Mouse (Mus musculus) B cell, adult (primary cell): ENCODE results near the gene Dydc1. TPM values are rescaled to one million over a fixed set of nuclear protein-coding genes. Genes with fewer than 3 reads are reported as not detected.

Experiments
- total RNA-seq: library from RNA; stranded (reverse); gene quantifications from 4 replicates; pipeline ENCODE4 v1.2.4, GENCODE M21; 2023; ENCODE audit not compliant: inconsistent age

Gene Dydc1
- not detected in 4 replicates for total RNA-seq

GRCm38 (mm10) chr14:41072229-41072943 is at the start of gene Dydc1:
TSS of gene Dydc1 (plus strand) at chr14:41072911.

DNA sequence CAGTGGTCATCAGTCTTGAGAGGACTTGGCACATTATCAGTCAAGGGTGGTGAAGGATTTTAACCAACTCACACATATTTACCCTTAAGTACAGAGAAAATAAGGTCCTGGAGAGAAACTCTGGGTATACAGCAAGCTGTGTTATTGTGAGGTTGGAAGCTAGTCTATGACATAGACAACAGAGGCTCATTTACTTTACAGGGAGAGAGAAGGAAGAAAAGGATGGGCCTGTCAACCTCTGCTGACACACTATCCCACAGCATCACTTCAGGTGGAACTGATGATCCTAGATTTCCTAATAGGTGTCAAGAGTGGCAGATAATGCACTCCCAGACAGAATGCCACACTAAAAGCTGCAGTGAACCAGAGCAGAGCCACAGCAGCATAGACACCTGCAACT is 3.6 kb upstream of the Dydc1 start, which contains the start of gene Dydc2:
TSS of gene Dydc2 (minus strand) at position 101 of the 400 bp plus-strand sequence.

GRCm38 (mm10) chr14:41104853-41105444 is 32.2 kb downstream of the Dydc1 start, which contains the start of gene Mat1a:
TSS of gene Mat1a (plus strand) at chr14:41105035.

DNA sequence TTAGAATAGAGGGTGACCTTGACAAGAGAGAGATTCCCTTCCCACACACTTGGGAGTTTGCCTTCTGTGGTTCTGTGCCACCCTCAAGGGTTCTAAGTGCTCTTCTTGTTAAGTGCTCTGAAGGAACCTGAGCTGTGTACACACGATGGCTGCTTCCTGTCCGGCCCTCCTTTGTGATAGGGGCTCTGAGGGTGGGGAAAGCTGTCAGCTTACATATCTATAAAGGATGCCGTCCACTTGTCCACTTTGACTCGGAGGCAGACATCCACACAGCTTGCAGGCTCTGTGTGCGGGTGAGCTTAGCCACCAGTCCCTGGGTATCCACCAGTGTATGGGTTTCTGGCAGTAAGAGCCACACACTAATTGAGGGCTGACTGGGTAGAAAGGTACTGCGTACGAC is 58.8 kb downstream of the Dydc1 start, which contains the start of gene Sftpa1:
TSS of gene Sftpa1 (plus strand) at position 243 of the 400 bp plus-strand sequence.

Other genes starting within 250 kb of the Dydc1 start
- 4.9 to 8.6 TPM (median 6.7 TPM) in 4 replicates for gene Sh2d4b, start 179.6 kb upstream of the Dydc1 start, total RNA-seq
- gene Tspan14, start 106.1 kb upstream of the Dydc1 start, total RNA-seq = 57.1 to 64.6 TPM (median 60.5 TPM) in 4 replicates
- gene Fam213a, start 59.1 kb upstream of the Dydc1 start, total RNA-seq = 19.3 to 27.7 TPM (median 22.3 TPM) in 4 replicates
- gene Dydc2, start 3.7 kb upstream of the Dydc1 start, total RNA-seq = not detected in 4 replicates
- gene Mat1a, start 32.1 kb downstream of the Dydc1 start, total RNA-seq = not detected in 4 replicates
- not detected in 4 replicates for gene Sftpa1, start 58.9 kb downstream of the Dydc1 start, total RNA-seq
- gene Mbl1, start 78.5 kb downstream of the Dydc1 start, total RNA-seq = not detected in 4 replicates
- gene Sftpd, start 112.2 kb downstream of the Dydc1 start, total RNA-seq = not detected in 4 replicates
- gene Gm2832, start 205.9 kb downstream of the Dydc1 start, total RNA-seq = not detected in 4 replicates